Mouse (Mus musculus) left cerebral cortex, adult 9 months (tissue): ENCODE results near the gene 4933430I17Rik.
"Not testable (repeated sequence)": the region's sequence is repeated elsewhere in the genome, so short reads cannot be mapped to it uniquely, and the experiment has no call there.

Experiments
- DNase-seq, 2 experiments: peaks; one replicate each; pipeline ENCODE4 v3.0.0; 2022; ENCODE audit warnings: low spot score in 2 of 2

The 4933430I17Rik gene

GRCm38 (mm10) chr4:62543782-62544181 lies 18.6 kb downstream of the 4933430I17Rik start:
- DNase-seq, result no peak

GRCm38 (mm10) chr4:62544801-62545200 lies 19.6 kb downstream of the 4933430I17Rik start:
- DNase-seq, result no peak

- DNase-seq, result no peak
Observed at GRCm38 (mm10) chr4:62551966-62552365, 26.8 kb downstream of the 4933430I17Rik start.

GRCm38 (mm10) chr4:62557436-62557835 lies 32.3 kb downstream of the 4933430I17Rik start:
- DNase-seq, result peak in 1 of 2 experiments; percentile 8

- DNase-seq, result no peak
Observed at GRCm38 (mm10) chr4:62559797-62560329, 34.7 kb downstream of the 4933430I17Rik start, which contains the start of gene Rgs3. Rgs3 (plus strand) TSS chr4:62559847.

GRCm38 (mm10) chr4:62560963-62561629 lies 35.9 kb downstream of the 4933430I17Rik start:
- peak; percentile 42 to 83 for DNase-seq

- no peak for DNase-seq
Observed at GRCm38 (mm10) chr4:62561630-62562001, 36.4 kb downstream of the 4933430I17Rik start.

- DNase-seq, result no peak
Observed at GRCm38 (mm10) chr4:62562006-62562405, 36.8 kb downstream of the 4933430I17Rik start.

GRCm38 (mm10) chr4:62566530-62566929 lies 41.4 kb downstream of the 4933430I17Rik start:
- DNase-seq, result no peak

- DNase-seq, result no peak
Observed at GRCm38 (mm10) chr4:62567696-62568095, 42.5 kb downstream of the 4933430I17Rik start.

- DNase-seq, result no peak
Observed at GRCm38 (mm10) chr4:62568359-62568758, 43.2 kb downstream of the 4933430I17Rik start.

GRCm38 (mm10) chr4:62569603-62570002 lies 44.4 kb downstream of the 4933430I17Rik start:
- no peak for DNase-seq

GRCm38 (mm10) chr4:62570029-62570428 lies 44.9 kb downstream of the 4933430I17Rik start:
- DNase-seq, result no peak

- peak; percentile 19 to 64 for DNase-seq
Observed at GRCm38 (mm10) chr4:62582365-62583264, 57.4 kb downstream of the 4933430I17Rik start.

GRCm38 (mm10) chr4:62583265-62584092 lies 58.3 kb downstream of the 4933430I17Rik start:
- peak in 1 of 2 experiments; percentile 31 for DNase-seq

GRCm38 (mm10) chr4:62587067-62587466 lies 61.9 kb downstream of the 4933430I17Rik start:
- no peak for DNase-seq

GRCm38 (mm10) chr4:62590878-62591277 lies 65.7 kb downstream of the 4933430I17Rik start:
- no peak for DNase-seq

GRCm38 (mm10) chr4:62591326-62591725 lies 66.2 kb downstream of the 4933430I17Rik start:
- DNase-seq, result no peak

- DNase-seq, result not testable (repeated sequence)
Observed at GRCm38 (mm10) chr4:62593546-62594240, 68.5 kb downstream of the 4933430I17Rik start.

- DNase-seq, result no peak
Observed at GRCm38 (mm10) chr4:62594442-62594841, 69.3 kb downstream of the 4933430I17Rik start.

GRCm38 (mm10) chr4:62596051-62596450 lies 70.9 kb downstream of the 4933430I17Rik start:
- DNase-seq, result peak in 1 of 2 experiments; percentile 22
